Mouse (Mus musculus) heart, embryonic 11.5 days (tissue): Measurements from ENCODE around the gene Prima1. TPM values are rescaled to one million over a fixed set of nuclear protein-coding genes. Genes with fewer than 3 reads are reported as not detected.

ENCODE experiments used
- ATAC-seq: fragments of 200-750 bp; cut with Nextera tagmentation; replicated peaks from 2 replicates; pipeline ENCODE4 v1.8.0; 2017; ENCODE audit warnings: moderate library complexity; ENCODE audit not compliant: insufficient number of reproducible peaks, low FRiP score, low TSS enrichment
- H3K27ac ChIP-seq: fragments of 300-500 bp; sonication (generic); 2 replicates; pipeline ENCODE4 v1.5.1; 2014; ENCODE audit warnings: mild to moderate bottlenecking, low read depth, low read length
- H3K27me3 ChIP-seq: fragments of 300-500 bp; sonication (generic); 2 replicates; pipeline ENCODE4 v1.6.1; 2014; ENCODE audit warnings: mild to moderate bottlenecking, low read length, mixed read lengths; ENCODE audit not compliant: control insufficient read depth, insufficient read depth
- H3K36me3 ChIP-seq: fragments of 300-500 bp; sonication (generic); 2 replicates; pipeline ENCODE4 v1.6.1; 2014; ENCODE audit warnings: mild to moderate bottlenecking, low read length, moderate library complexity, mixed read lengths; ENCODE audit not compliant: control insufficient read depth, insufficient read depth
- H3K4me1 ChIP-seq: fragments of 300-500 bp; sonication (generic); 2 replicates; pipeline ENCODE4 v1.6.1; 2014; ENCODE audit warnings: low read length; ENCODE audit not compliant: control insufficient read depth, insufficient read depth
- H3K4me2 ChIP-seq: fragments of 300-500 bp; sonication (generic); 2 replicates; pipeline ENCODE4 v1.6.1; 2014; ENCODE audit warnings: mild to moderate bottlenecking, moderate library complexity
- H3K4me3 ChIP-seq: fragments of 300-500 bp; sonication (generic); 2 replicates; pipeline ENCODE4 v1.5.1; 2014; ENCODE audit warnings: low read depth, low read length
- H3K9ac ChIP-seq: fragments of 300-500 bp; sonication (generic); 2 replicates; pipeline ENCODE4 v1.6.1; 2014; ENCODE audit warnings: mild to moderate bottlenecking, low read depth, low read length, moderate library complexity
- H3K9me3 ChIP-seq: fragments of 300-500 bp; sonication (generic); replicated peaks from 2 replicates; pipeline ENCODE4 v1.6.1; 2016; ENCODE audit warnings: low read length; ENCODE audit not compliant: control insufficient read depth
- WGBS: fragments of 180-500 bp; shearing (Covaris S2); extraction: QIAGEN DNeasy Blood & Tissue Kit; methylation state at CpG from one replicate; pipeline ENCODE4 v1.1.7; 2014; ENCODE audit not compliant: insufficient replicate concordance; 5-methylcytosine and 5-hydroxymethylcytosine counted together
- polyA plus RNA-seq: library from polyadenylated mRNA; unstranded; fragments of >200 nt; fragmentation: Nextera tagmentation; extraction: Ambion mirVana; gene quantifications from 2 replicates; pipeline ENCODE4 v1.2.1, GENCODE M21; 2014

Gene Prima1
- polyA plus RNA-seq, 1 experiment from 2014 or later: 0.19 TPM

DNA sequence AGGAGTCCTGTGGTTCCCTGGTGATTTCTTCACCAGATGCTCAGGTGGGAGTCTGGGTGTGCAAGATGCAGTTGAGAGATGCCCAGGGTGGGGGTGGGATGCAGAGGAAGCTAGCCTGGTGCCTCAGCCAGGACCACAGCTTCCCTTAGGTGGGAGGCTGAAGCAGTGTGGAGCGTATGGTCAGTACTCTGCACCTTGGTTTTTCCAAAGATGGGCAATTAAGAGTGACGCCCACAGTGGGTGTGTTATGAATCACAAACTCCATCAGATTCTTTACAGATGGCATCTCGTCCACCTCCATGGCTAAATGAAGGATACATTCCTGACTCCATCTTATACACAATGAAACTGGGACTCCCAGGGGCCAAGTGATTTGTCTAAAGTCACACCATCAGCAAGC lies 30.2 kb upstream of the Prima1 start:
- no peak for ATAC-seq
- H3K9me3 ChIP-seq: no peaks in the 10 kb centered on the region

DNA sequence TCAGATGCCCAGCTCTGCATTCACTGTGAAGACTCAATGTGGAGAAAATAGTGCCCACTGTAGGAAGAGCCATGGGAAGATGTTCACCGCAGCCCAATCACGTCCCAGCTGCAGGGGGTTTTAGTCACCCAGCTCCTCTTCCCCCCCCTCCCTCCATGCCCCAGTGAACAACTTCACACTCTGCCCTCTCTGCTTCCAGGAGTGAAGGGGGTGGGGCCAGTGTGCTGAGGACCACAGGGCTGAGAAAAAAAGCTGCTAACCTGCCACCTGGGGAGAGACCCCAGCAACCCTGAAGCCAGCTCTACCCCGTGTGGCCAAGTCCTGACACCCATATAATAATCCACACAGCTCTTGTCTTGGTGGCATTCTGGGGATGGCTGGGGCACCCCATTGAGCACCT lies 24.7 kb upstream of the Prima1 start:
- H3K9me3 ChIP-seq: no peaks in the 10 kb centered on the region
- H3K4me1 ChIP-seq: no peaks in the 10 kb centered on the region
- no peak overlapping the region for H3K4me2 ChIP-seq
- H3K27me3 ChIP-seq: peaks cover 2% of the 10 kb centered on the region; the same call in 1 of the 2 replicates
- WGBS: 14% methylated on average over 3 of the region's 3 CpGs
- H3K9ac ChIP-seq: no peak overlapping the region
- no peak overlapping the region for H3K4me3 ChIP-seq
- no peak for ATAC-seq
- H3K36me3 ChIP-seq: no peaks in the 10 kb centered on the region
- H3K27ac ChIP-seq: no peak overlapping the region

More for the DNA sequence above, 30.2 kb upstream of the Prima1 start:
- Histone ChIP-seq H3K36me3 (no peaks in the 10 kb centered on the region), H3K4me1 (no peaks in the 10 kb centered on the region), H3K27ac (no peak overlapping the region), H3K27me3 (peaks cover under 1% of the 10 kb centered on the region; the same call in 1 of the 2 replicates), H3K4me2 (no peak overlapping the region), H3K4me3 (no peak overlapping the region), H3K9ac (no peak overlapping the region)
- 73% methylated on average over 3 of the region's 3 CpGs for WGBS

DNA sequence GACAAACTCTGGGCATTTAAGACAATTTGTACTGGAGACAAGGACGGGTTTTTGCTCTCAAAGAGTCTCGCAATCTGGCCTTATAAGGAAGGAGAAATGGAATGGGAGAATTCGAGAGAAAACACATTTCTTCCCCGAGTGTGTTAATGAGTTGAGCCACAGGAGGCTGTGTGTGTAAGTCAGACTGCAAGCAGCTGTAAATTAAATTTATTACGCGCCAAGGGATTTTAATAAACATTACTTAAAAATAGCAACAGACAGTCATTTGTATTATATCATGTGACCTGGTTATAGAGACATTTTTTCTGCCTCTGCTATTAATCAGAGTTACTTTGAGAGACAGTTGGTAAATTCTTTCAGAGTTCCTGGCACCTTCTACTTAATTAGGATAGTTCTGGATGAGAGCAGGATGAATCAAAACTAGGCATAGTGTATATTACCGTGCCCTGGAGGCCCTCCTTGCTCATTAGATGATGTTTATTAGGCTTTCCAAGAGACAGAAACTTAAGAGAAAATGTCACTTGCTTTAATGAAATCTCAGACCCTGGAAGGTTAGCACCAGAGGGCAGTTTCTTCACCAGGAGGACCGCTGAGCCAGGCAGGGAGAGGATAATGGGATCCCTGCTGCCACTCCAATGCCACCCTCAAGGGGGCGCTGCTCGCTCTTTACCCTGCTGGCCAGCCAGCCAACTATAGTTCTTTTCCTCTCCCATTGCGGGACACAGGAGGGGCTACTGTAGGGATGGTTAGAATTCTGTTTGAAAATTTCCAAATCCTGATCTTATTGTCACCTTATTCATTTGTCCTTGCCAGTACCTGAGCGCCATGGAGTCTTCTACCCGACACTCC lies 20.3 kb upstream of the Prima1 start:
- Histone ChIP-seq H3K9me3 (no peaks in the 10 kb centered on the region; the same call in 1 of the 2 replicates), H3K9ac (no peak overlapping the region), H3K27me3 (peaks cover 2% of the 10 kb centered on the region; the same call in 1 of the 2 replicates), H3K27ac (no peak overlapping the region), H3K4me1 (no peaks in the 10 kb centered on the region), H3K4me2 (no peak overlapping the region), H3K4me3 (no peak overlapping the region), H3K36me3 (no peaks in the 10 kb centered on the region)
- WGBS: 60% methylated on average over 13 of the region's 13 CpGs
- ATAC-seq: no peak

DNA sequence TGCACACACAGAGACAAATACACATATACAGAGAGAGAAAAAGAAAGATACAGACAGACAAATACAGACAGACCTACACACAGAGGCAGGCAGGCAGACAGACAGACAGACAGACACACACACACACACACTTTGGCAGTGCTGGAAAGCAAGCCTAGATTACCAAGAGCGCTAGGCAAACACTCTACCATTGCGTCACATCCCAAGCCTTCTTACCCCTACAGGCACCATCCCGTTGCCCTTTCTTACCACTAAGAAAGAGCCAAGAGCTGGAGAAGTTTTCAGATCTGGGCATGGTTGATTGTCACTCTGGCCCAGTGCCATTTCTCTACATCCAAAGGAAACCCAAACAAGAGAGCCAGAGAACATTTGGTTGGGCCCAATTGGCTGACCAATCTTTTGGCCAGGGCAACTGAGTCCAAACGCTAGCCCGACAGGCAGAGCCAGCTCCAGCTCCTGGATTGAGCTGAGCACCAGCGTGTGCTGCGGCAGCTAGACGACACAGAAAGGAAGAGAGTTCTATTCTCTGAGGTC lies 11.0 kb upstream of the Prima1 start:
- no peak for ATAC-seq
- Histone ChIP-seq H3K9me3 (no peaks in the 10 kb centered on the region), H3K36me3 (no peaks in the 10 kb centered on the region), H3K27ac (no peak overlapping the region), H3K4me3 (no peak overlapping the region), H3K27me3 (no peaks in the 10 kb centered on the region), H3K4me1 (no peaks in the 10 kb centered on the region), H3K9ac (no peak overlapping the region), H3K4me2 (no peak overlapping the region)
- 91% methylated on average over 8 of the region's 8 CpGs for WGBS

DNA sequence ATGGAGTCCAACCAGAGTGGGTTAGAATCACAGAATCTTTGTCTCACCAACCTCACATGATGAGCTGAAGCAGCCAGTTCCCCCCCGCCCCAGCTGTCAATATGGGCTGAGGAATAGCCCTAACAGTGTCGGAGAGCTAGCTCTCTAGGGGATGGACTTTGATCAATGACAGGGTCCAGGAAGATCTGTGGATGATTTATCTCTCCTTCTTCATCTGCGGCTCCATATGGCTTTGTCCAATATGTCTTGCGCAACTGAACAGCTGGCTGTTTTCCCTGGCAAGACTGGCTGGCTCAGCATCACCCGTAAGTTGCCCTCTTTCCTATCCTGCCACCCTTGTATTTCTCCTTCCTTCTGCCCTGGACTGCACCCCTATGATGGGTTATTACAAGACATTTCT lies 9.2 kb upstream of the Prima1 start:
- WGBS: 75% methylated on average over 5 of the region's 5 CpGs
- ATAC-seq: no peak
- H3K9me3 ChIP-seq: no peaks in the 10 kb centered on the region
- H3K27ac ChIP-seq: no peak overlapping the region
- no peak overlapping the region for H3K4me2 ChIP-seq
- H3K36me3 ChIP-seq: no peaks in the 10 kb centered on the region
- no peak overlapping the region for H3K9ac ChIP-seq
- no peaks in the 10 kb centered on the region for H3K27me3 ChIP-seq
- H3K4me1 ChIP-seq: no peaks in the 10 kb centered on the region
- H3K4me3 ChIP-seq: no peak overlapping the region

DNA sequence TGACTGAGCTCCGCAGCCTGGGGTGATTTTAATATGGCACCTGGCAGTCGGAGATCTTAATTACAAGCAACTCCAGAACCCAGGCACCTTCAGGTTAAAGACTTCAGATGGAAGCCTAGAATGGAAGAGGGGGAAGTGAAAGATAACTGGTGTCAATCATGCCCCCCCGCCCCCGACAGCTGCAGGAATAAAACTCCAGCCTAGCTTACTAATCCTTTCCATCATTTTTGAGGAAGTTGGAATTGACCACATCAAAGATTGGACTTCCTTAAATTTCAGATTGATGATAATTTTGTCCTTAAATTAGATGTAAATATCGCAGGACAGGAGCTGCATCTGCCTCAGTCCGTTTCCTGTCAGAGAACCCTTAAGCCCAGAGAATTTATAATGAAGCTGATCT lies 8.4 kb upstream of the Prima1 start:
- Histone ChIP-seq H3K36me3 (no peaks in the 10 kb centered on the region), H3K4me3 (no peak overlapping the region), H3K27ac (no peak overlapping the region), H3K9ac (no peak overlapping the region), H3K4me2 (no peak overlapping the region), H3K4me1 (no peaks in the 10 kb centered on the region), H3K27me3 (peaks cover 1% of the 10 kb centered on the region; the same call in 1 of the 2 replicates), H3K9me3 (no peaks in the 10 kb centered on the region)
- 71% methylated on average over 6 of the region's 6 CpGs for WGBS
- no peak for ATAC-seq

DNA sequence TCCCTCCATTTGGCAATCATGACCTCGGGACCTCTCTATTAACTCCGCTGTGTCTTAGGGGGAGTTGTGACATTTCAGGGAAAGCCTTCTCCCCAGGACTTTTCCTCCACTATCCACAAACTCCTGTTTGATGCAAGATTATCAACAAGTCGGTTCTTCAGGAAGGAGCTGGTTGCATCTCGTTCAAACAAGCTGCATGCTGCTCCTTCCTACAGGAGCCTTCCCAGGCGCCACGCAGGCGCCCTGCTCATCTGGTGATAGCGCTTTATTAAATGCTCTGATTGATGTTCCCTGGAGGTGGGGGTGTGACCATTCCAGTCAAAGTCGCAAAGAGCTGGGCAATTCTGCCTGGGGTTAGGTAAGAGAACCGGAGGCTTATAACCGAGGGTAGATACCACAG lies 1.1 kb upstream of the Prima1 start:
- Histone ChIP-seq H3K27ac (no peak overlapping the region), H3K9me3 (no peaks in the 10 kb centered on the region), H3K27me3 (peaks cover 48% of the 10 kb centered on the region), H3K4me3 (peak overlapping the region; percentile 69), H3K36me3 (no peaks in the 10 kb centered on the region), H3K4me2 (peak overlapping the region; percentile 86), H3K9ac (peak overlapping the region; percentile 78), H3K4me1 (peaks cover 6% of the 10 kb centered on the region; the same call in 1 of the 2 replicates)
- WGBS: 4% methylated on average over 11 of the region's 11 CpGs
- ATAC-seq: no peak

DNA sequence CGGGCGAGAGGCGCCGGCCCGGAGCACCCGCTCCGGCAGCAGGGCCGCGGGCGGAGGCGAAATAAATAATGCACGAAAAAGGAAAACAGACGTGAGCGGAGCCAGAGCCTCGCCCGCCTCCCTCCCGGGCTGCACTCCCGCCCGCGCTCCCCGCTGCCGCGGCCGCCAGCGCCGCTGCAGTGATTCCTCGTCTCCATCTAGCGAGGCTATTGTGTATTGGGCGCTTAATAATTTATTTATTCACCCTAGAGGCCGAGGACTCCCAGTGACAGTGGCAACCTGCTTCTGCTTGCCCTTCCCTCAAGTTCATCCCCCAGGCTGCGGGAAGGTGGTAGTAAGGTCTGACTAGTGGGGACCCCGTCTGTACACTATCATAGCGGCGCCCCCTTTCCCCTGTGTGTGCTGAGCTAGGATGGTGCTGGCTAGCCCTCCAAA lies 658 bp upstream of the Prima1 start:
- peak overlapping the region; percentile 86 for H3K4me2 ChIP-seq
- peak overlapping the region; percentile 69 for H3K4me3 ChIP-seq
- peaks cover 51% of the 10 kb centered on the region for H3K27me3 ChIP-seq
- H3K9ac ChIP-seq: peak overlapping the region; percentile 78
- H3K9me3 ChIP-seq: no peaks in the 10 kb centered on the region
- H3K27ac ChIP-seq: peak overlapping the region; percentile 66
- ATAC-seq: peak; percentile 34; the same call in 1 of the 2 replicates
- peaks cover 6% of the 10 kb centered on the region; the same call in 1 of the 2 replicates for H3K4me1 ChIP-seq
- no peaks in the 10 kb centered on the region for H3K36me3 ChIP-seq
- 1% methylated on average over 25 of the region's 34 CpGs for WGBS
